Mouse (Mus musculus): ENCODE data around the gene Hnrnpl.

Gene Hnrnpl

GRCm38 (mm10) chr7:28829821-28830220, 21.5 kb downstream of the Hnrnpl start:
- DNase-seq (ENCODE audit: extremely low spot score): no peak

- no peak for DNase-seq (ENCODE audit: extremely low spot score)
Observed at GRCm38 (mm10) chr7:28830981-28831380, 22.6 kb downstream of the Hnrnpl start.

- DNase-seq (ENCODE audit: extremely low spot score): no peak
Observed at GRCm38 (mm10) chr7:28831411-28832125, 23.2 kb downstream of the Hnrnpl start.

- DNase-seq (ENCODE audit: extremely low spot score): no peak
Observed at GRCm38 (mm10) chr7:28832137-28832536, 23.8 kb downstream of the Hnrnpl start.

GRCm38 (mm10) chr7:28833723-28834347, 25.5 kb downstream of the Hnrnpl start, which contains the start of gene Lgals4:
Gene Lgals4 (plus strand): TSS chr7:28833854.
- no peak for DNase-seq (ENCODE audit: extremely low spot score)

- no peak for DNase-seq (ENCODE audit: extremely low spot score)
Observed at GRCm38 (mm10) chr7:28836936-28837335, 28.6 kb downstream of the Hnrnpl start.

- no peak for DNase-seq (ENCODE audit: extremely low spot score)
Observed at GRCm38 (mm10) chr7:28838331-28838730, 30.0 kb downstream of the Hnrnpl start.

GRCm38 (mm10) chr7:28847273-28847672, 38.9 kb downstream of the Hnrnpl start:
- no peak for DNase-seq (ENCODE audit: extremely low spot score)

- no peak for DNase-seq (ENCODE audit: extremely low spot score)
Observed at GRCm38 (mm10) chr7:28849700-28850236, 41.4 kb downstream of the Hnrnpl start.

- no peak for DNase-seq (ENCODE audit: extremely low spot score)
Observed at GRCm38 (mm10) chr7:28850642-28851041, 42.3 kb downstream of the Hnrnpl start.

- DNase-seq (ENCODE audit: extremely low spot score): no peak
Observed at GRCm38 (mm10) chr7:28859953-28860352, 51.6 kb downstream of the Hnrnpl start.

GRCm38 (mm10) chr7:28860898-28861297, 52.6 kb downstream of the Hnrnpl start:
- no peak for DNase-seq (ENCODE audit: extremely low spot score)

- no peak for DNase-seq (ENCODE audit: extremely low spot score)
Observed at GRCm38 (mm10) chr7:28862817-28863499, 54.6 kb downstream of the Hnrnpl start.

- DNase-seq (ENCODE audit: extremely low spot score): no peak
Observed at GRCm38 (mm10) chr7:28863540-28863939, 55.2 kb downstream of the Hnrnpl start, which contains the start of gene Lgals7. Gene Lgals7 (plus strand): TSS chr7:28863853.

GRCm38 (mm10) chr7:28864288-28864750, 56.0 kb downstream of the Hnrnpl start:
- DNase-seq (ENCODE audit: extremely low spot score): no peak

GRCm38 (mm10) chr7:28865481-28866300, 57.4 kb downstream of the Hnrnpl start:
- peak; percentile 75 for DNase-seq (ENCODE audit: extremely low spot score)

- no peak for DNase-seq (ENCODE audit: extremely low spot score)
Observed at GRCm38 (mm10) chr7:28866769-28867507, 58.6 kb downstream of the Hnrnpl start.

GRCm38 (mm10) chr7:28867508-28868340, 59.4 kb downstream of the Hnrnpl start:
- peak; percentile 76 for DNase-seq (ENCODE audit: extremely low spot score)

- no peak for DNase-seq (ENCODE audit: extremely low spot score)
Observed at GRCm38 (mm10) chr7:28870901-28871664, 62.7 kb downstream of the Hnrnpl start.
